Mouse (Mus musculus) layer of hippocampus, postnatal 25 days (tissue): Measurements from ENCODE around the gene Epb41l3. TPM values are rescaled to one million over a fixed set of nuclear protein-coding genes. Genes with fewer than 3 reads are reported as not detected.

Source experiments
- DNase-seq, 2 experiments: peaks; one replicate each; pipeline ENCODE4 v3.0.0; 2022; ENCODE audit warnings: mixed read lengths in 2 of 2, low spot score in 1 of 2; ENCODE audit errors: extremely low spot score in 1 of 2
- total RNA-seq, 2 experiments: library from RNA; stranded (reverse); gene quantifications; 2 replicates each; pipeline ENCODE4 v1.2.3; 2021

The Epb41l3 gene
- total RNA-seq: 100 to 1,000 TPM; 127 to 132 TPM

- peak; percentile 60 to 63 for DNase-seq
Measured at GRCm38 (mm10) chr17:69075501-69076237, at the start of gene Epb41l3. Gene Epb41l3, plus strand, starts transcription at chr17:69075683.

- no peak for DNase-seq
Measured at GRCm38 (mm10) chr17:69038760-69039675, 36.5 kb upstream of the Epb41l3 start.

DNA sequence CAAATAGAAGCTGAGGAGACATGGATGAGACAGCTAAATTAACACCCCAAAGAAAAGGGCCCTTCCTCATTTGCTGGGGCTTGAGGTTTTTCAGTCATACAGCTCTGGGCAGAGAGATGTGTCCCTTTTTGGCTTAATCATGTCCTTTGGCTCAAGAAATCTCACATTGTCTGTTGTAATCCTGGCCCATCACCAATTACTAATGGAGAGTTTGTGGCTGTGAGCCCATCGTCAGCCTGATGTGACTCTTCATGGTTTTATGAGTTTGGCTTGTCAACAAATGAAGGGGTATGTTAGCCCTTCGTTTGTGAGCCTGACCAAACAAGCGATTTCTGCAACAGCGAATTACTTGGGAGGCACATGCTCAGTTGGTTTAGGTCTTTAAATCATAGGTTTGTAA is 34.0 kb upstream of the Epb41l3 start:
- DNase-seq: no peak

GRCm38 (mm10) chr17:69048826-69049225 is 26.7 kb upstream of the Epb41l3 start:
- no peak for DNase-seq

GRCm38 (mm10) chr17:69054029-69054428 is 21.5 kb upstream of the Epb41l3 start:
- no peak for DNase-seq

DNA sequence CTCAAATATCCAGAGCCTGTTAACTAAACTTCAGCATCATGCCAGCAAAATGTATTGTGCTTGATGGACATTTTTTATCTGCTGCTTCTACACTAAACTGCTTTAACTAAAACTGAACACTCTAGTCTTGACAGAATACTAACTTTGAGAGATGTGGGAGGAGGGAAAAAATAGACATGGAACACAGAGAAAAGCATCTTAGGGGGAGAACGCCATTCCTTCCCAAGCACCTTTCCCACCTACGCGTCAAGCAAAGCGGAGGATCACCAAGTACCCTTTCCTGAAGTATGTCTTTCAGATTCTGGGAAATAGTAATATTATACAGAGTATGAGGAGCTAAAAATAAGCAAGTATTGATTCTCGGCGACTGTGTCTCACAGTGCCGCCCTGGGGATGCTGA is 15.7 kb upstream of the Epb41l3 start:
- no peak for DNase-seq

DNA sequence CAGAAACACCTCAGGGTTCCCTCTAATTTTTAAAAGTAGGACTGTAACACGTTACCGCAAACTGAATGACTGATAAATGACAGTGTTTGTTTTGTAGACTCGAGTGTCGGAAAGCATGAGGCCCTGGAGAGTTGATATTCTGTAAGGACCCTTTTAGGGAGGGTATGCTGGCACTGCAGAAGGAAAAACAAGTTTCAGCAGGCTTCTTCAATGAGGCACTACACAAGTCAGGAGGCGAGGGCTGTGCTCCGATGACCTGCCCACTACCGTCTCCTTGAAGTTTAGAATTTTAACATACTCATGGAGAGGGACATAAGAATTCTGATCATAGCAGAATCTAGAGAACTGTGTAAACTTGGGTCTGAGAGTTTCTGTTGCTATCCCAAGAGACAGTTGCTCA is 15.1 kb upstream of the Epb41l3 start:
- DNase-seq: no peak

- DNase-seq: no peak
Measured at GRCm38 (mm10) chr17:69061883-69062745, 13.4 kb upstream of the Epb41l3 start.

GRCm38 (mm10) chr17:69067937-69068739 is 7.3 kb upstream of the Epb41l3 start:
- DNase-seq: no peak

DNA sequence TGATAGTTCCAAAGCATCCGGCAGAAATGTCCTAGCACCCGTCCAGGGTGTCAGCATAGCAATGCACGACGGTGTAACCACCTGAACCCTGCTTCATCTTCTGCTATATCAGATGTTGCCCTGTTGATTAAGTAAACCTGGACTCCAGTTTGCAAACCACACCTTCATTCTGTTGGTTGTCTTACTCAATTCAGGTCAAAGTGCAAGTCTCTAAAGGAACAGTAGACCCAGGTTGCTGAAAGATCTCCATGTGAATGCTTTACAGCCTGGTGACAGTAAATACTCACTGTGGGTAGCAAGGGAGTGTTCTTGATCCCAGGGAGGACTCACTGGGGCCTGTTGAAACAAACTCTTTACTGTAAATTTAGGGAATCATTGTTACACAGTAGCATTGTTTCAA is 1.4 kb upstream of the Epb41l3 start:
- no peak for DNase-seq

DNA sequence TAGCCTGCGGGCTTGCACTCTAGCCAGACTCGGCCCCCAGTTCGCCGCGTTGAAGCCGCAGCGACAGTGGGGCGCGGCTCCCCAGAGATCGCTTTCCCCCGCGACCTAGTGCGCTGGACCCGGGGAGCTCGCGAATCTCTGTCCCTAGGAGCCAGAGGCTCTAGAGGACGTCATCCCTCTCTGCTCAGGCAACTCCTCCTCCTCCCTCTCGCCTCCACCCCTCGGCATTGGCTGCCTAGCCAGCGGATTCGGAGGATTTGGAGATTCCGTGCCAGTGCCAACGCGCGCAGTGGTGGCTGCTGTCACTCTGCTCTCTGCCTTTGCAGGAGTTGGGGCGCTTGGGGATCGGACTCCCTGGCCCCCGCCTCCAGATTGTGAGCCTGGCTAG is 749 bp downstream of the Epb41l3 start:
- DNase-seq: peak; percentile 40 to 48

- peak in 1 of 2 experiments; percentile 13 for DNase-seq
Measured at GRCm38 (mm10) chr17:69076747-69077543, 1.5 kb downstream of the Epb41l3 start.

GRCm38 (mm10) chr17:69077544-69077920 is 2.0 kb downstream of the Epb41l3 start:
- DNase-seq: no peak

GRCm38 (mm10) chr17:69082316-69082715 is 6.8 kb downstream of the Epb41l3 start:
- DNase-seq: no peak

DNA sequence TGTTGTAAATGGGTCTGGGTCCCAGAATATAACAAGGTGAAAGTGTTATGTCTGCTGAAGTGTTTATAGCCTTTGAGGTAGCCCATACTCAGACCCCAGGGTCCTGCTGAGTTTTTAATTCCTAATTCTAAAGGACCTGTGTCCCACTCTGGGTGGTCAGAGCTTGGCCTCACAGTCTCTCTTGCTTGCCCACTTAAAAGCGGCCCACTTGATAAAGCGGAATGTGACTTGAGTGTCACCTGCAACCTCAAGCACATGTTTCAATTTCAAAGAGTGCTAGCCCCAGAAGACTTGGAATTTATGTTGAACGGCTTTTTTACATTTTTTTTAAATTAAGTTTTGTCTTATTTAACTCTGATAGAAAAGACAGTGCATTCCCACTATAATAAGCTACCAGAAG is 16.1 kb downstream of the Epb41l3 start:
- DNase-seq: no peak

- no peak for DNase-seq
Measured at GRCm38 (mm10) chr17:69097068-69097467, 21.6 kb downstream of the Epb41l3 start.

GRCm38 (mm10) chr17:69097955-69098354 is 22.5 kb downstream of the Epb41l3 start:
- no peak for DNase-seq

GRCm38 (mm10) chr17:69103326-69103725 is 27.8 kb downstream of the Epb41l3 start:
- DNase-seq: no peak
